In genomic region chr1:43737812-43738518, GRCm38 (mm10) we compare ENCODE assay signal across 9 mouse cellular contexts. TPM values are rescaled to one million over a fixed set of nuclear protein-coding genes. Genes with fewer than 3 reads are reported as not detected.
A peak's percentile ranks its signal among the peaks of the same experiment; 100 is the strongest.
DNase-seq lines count a peak whose midpoint lies in the region; ATAC-seq and TF ChIP-seq lines count a peak whose summit lies in the region.
"Had no signal": no experiment of that assay in that cellular context is flagged by ENCODE, and none has a peak within 500 bp of the region (broad histone marks: within the 10 kb centered on the region; RNA-seq: fewer than 3 reads in every experiment).

No protein-coding gene starts in this region.

- TF ChIP-seq POLR2A in heart, adult 2 months (IDR thresholded peaks at IDR 0.05; ENCODE audit: insufficient read depth, low read depth, low read length): no peak
- TF ChIP-seq POLR2A in CH12.LX (IDR thresholded peaks at IDR 0.05; ENCODE audit: low read depth, low read length): no peak

- ATAC-seq in midbrain, embryonic 14.5 days (ENCODE audit: low FRiP score, low TSS enrichment): peak; percentile 75; the same call in 1 of the 2 replicates

- DNase-seq in heart, adult 2 months: no peak
- DNase-seq in heart, adult 11 months: no peak
- DNase-seq in CH12.LX (ENCODE audit: extremely low read depth): peak; percentile 35
- DNase-seq in c-Kit-negative CD71-positive TER-119-positive erythroid progenitor cells, embryonic 14.5 days (ENCODE audit: low read depth, low spot score): peak; percentile 2
- peak; percentile 52 for DNase-seq in gastrocnemius, postnatal 14 days
- DNase-seq in layer of hippocampus, adult 9-10 months (ENCODE audit: low spot score): peak; percentile 54
- DNase-seq in midbrain, embryonic 14.5 days: peak; percentile 83
- DNase-seq in thymus, postnatal 36 days: peak; percentile 16 to 26

- WGBS in heart, adult 2 months: 74% methylated on average over 7 of the region's 7 CpGs
- 67% methylated on average over 7 of the region's 7 CpGs for WGBS in midbrain, embryonic 14.5 days

- in situ Hi-C loops in CH12.LX (cut with MboI; ENCODE audit: low pct_ligation_motif_present, low pct_unique_long_range_greater_than_20kb, low sequenced_read_pairs): loop anchor here (25.0 kb wide), 2 partner anchors 451 to 601 kb away; no protein-coding TSS in a partner anchor

- H3K27me3 ChIP-seq in heart, adult 2 months (ENCODE audit: control insufficient read depth, insufficient read depth, low read length): no peaks in the 10 kb centered on the region
- H3K27me3 ChIP-seq in CH12.LX (replicated peaks): no peaks in the 10 kb centered on the region
- no peaks in the 10 kb centered on the region for H3K27me3 ChIP-seq in midbrain, embryonic 14.5 days (ENCODE audit: control insufficient read depth, insufficient read depth, low read length)
- H3K27me3 ChIP-seq: stomach, embryonic 15.5 days had no signal

- H3K36me3 ChIP-seq in heart, adult 2 months (ENCODE audit: control insufficient read depth, insufficient read depth, low read length): no peaks in the 10 kb centered on the region
- peaks cover 0 to 8% of the 10 kb centered on the region in 2 experiments for H3K36me3 ChIP-seq in CH12.LX (replicated peaks in 1 of 2; ENCODE audit: control insufficient read depth in 1 of 2, insufficient read depth in 1 of 2, low read length in 1 of 2)
- H3K36me3 ChIP-seq in midbrain, embryonic 14.5 days (ENCODE audit: control insufficient read depth, insufficient read depth, low read length): no peaks in the 10 kb centered on the region
- H3K36me3 ChIP-seq: stomach, embryonic 15.5 days had no signal

- dilution Hi-C loops in CH12.LX (cut with MboI; ENCODE audit: extremely low pct_ligation_motif_present, extremely low pct_unique_long_range_greater_than_20kb, low sequenced_read_pairs): no loop called here

- no peak overlapping the region for H3K9ac ChIP-seq in heart, adult 2 months (ENCODE audit: low read depth, low read length)
- H3K9ac ChIP-seq in CH12.LX (ENCODE audit: insufficient read depth, low read depth): no peak overlapping the region
- H3K9ac ChIP-seq in midbrain, embryonic 14.5 days (replicated peaks; ENCODE audit: low read length): no peak overlapping the region
- H3K9ac ChIP-seq: stomach, embryonic 15.5 days had no signal

- intact Hi-C loops in heart, adult 2 months (cut with DNase I): loop anchor here (1.0 kb wide), 1 partner anchor 439 kb away; no protein-coding TSS in a partner anchor
- intact Hi-C loops in gastrocnemius, postnatal 14 days (cut with DNase I; ENCODE audit: low total_unique reads): loop anchor here (2.0 kb wide), 1 partner anchor 441 kb away; no protein-coding TSS in a partner anchor

- peak; percentile 72 for TF ChIP-seq RAD21 in CH12.LX (IDR thresholded peaks at IDR 0.05; ENCODE audit: low read depth, low read length)

- TF ChIP-seq EP300 in heart, adult 2 months (IDR thresholded peaks at IDR 0.05; ENCODE audit: insufficient read depth, low read depth, low read length): no peak
- TF ChIP-seq EP300 in CH12.LX (IDR thresholded peaks at IDR 0.05; ENCODE audit: low read length): no peak

- peak; percentile 84 for TF ChIP-seq CTCF in heart, adult 2 months (IDR thresholded peaks at IDR 0.05)
- peak in 1 of 2 experiments; percentile 69; a peak in 2 of 4 replicates for TF ChIP-seq CTCF in CH12.LX (conservative IDR thresholded peaks at IDR 0.05 in 1 of 2, IDR thresholded peaks at IDR 0.05 in 1 of 2; ENCODE audit: low read depth in 2 of 2, low read length in 2 of 2)

- no peak overlapping the region for H3K4me2 ChIP-seq in CH12.LX (ENCODE audit: insufficient read depth, low read depth, poor library complexity, severe bottlenecking)
- H3K4me2 ChIP-seq in midbrain, embryonic 14.5 days (ENCODE audit: low read length): no peak overlapping the region
- H3K4me2 ChIP-seq: stomach, embryonic 15.5 days had no signal

- no peak overlapping the region for H3K27ac ChIP-seq in heart, adult 2 months
- H3K27ac ChIP-seq in CH12.LX (ENCODE audit: insufficient read depth, low read depth): no peak overlapping the region
- H3K27ac ChIP-seq in midbrain, embryonic 14.5 days (replicated peaks; ENCODE audit: low read depth, low read length): no peak overlapping the region
- H3K27ac ChIP-seq: stomach, embryonic 15.5 days had no signal

- H3K4me3 ChIP-seq in heart, adult 2 months: no peak overlapping the region
- no peak overlapping the region for H3K4me3 ChIP-seq in CH12.LX (replicated peaks in 1 of 3; ENCODE audit: low read depth in 2 of 3, low read length in 2 of 3, poor library complexity in 1 of 3)
- H3K4me3 ChIP-seq in midbrain, embryonic 14.5 days (replicated peaks; ENCODE audit: low read depth, low read length): no peak overlapping the region
- H3K4me3 ChIP-seq: stomach, embryonic 15.5 days had no signal

- H3K4me1 ChIP-seq in heart, adult 2 months (ENCODE audit: control insufficient read depth, insufficient read depth, low read length): no peaks in the 10 kb centered on the region
- no peaks in the 10 kb centered on the region for H3K4me1 ChIP-seq in CH12.LX (ENCODE audit: control insufficient read depth in 1 of 2, insufficient read depth in 2 of 2)
- H3K4me1 ChIP-seq in midbrain, embryonic 14.5 days (ENCODE audit: control insufficient read depth, insufficient read depth, low read length): no peaks in the 10 kb centered on the region
- H3K4me1 ChIP-seq: stomach, embryonic 15.5 days had no signal

- H3K9me3 ChIP-seq in CH12.LX (replicated peaks; ENCODE audit: low read length): peaks cover 12% of the 10 kb centered on the region
- H3K9me3 ChIP-seq in midbrain, embryonic 14.5 days (ENCODE audit: control insufficient read depth, low read length): no peaks in the 10 kb centered on the region
- H3K9me3 ChIP-seq: stomach, embryonic 15.5 days had no signal

- no peaks in the 10 kb centered on the region for H3K79me2 ChIP-seq in heart, adult 2 months (replicated peaks; ENCODE audit: control insufficient read depth, insufficient read depth, low read length)
- no peaks in the 10 kb centered on the region for H3K79me2 ChIP-seq in CH12.LX (replicated peaks; ENCODE audit: control insufficient read depth, extremely low read depth, insufficient read depth, poor library complexity, severe bottlenecking)

TF ChIP-seq in CH12.LX, 34 proteins besides CTCF, POLR2A, EP300 and RAD21:
- TF ChIP-seq MYC (IDR thresholded peaks at IDR 0.05; ENCODE audit: low read depth, low read length) (0 out of 2 replicates have a peak, but pooled peaks have one; percentile 61), ETS1 (conservative IDR thresholded peaks at IDR 0.05; ENCODE audit: low read depth, low read length) (no peak), JUN (IDR thresholded peaks at IDR 0.05; ENCODE audit: insufficient read depth, low read depth, low read length) (no peak), MAX (IDR thresholded peaks at IDR 0.05; ENCODE audit: low read length) (no peak), CHD1 (IDR thresholded peaks at IDR 0.05; ENCODE audit: low read depth, low read length) (no peak), NELFE (IDR thresholded peaks at IDR 0.05; ENCODE audit: low read depth, low read length) (no peak), USF2 (conservative IDR thresholded peaks at IDR 0.05; ENCODE audit: low read depth, low read length) (no peak), MAZ (IDR thresholded peaks at IDR 0.05; ENCODE audit: low read depth, low read length) (no peak), ELF1 (IDR thresholded peaks at IDR 0.05; ENCODE audit: low read depth, low read length) (no peak), JUND (conservative IDR thresholded peaks at IDR 0.05; ENCODE audit: low read depth, low read length) (no peak), ZC3H11A (IDR thresholded peaks at IDR 0.05; ENCODE audit: low read depth, low read length) (no peak; the same call in 1 of the 2 replicates), HCFC1 (IDR thresholded peaks at IDR 0.05; ENCODE audit: low read depth, low read length) (no peak), USF1 (IDR thresholded peaks at IDR 0.05; ENCODE audit: low read depth, low read length) (no peak), UBTF (IDR thresholded peaks at IDR 0.05; ENCODE audit: low read depth, low read length) (no peak), SMC3 (IDR thresholded peaks at IDR 0.05; ENCODE audit: low read depth, low read length) (peak; percentile 66), ZKSCAN1 (IDR thresholded peaks at IDR 0.05; ENCODE audit: borderline replicate concordance, low read depth, low read length) (no peak), NRF1 (IDR thresholded peaks at IDR 0.05; ENCODE audit: low read depth, low read length) (no peak)

RNA-seq across cellular contexts. Expression of gene 1500015O10Rik, which starts 7.6 kb away (rescaled TPM):
- total RNA-seq in heart, adult 2 months (2021): 1 to 10 TPM; 1.9 to 2.5 TPM
- polyA plus RNA-seq in heart, adult 2 months (2012; rRNA removed): 2.5 and 4.2 TPM in 2 replicates
- total RNA-seq in CH12.LX (2012; rRNA removed) (not detected in 2 replicates), CH12.LX (2014; rRNA removed) (not detected in 2 replicates)
- not detected in 2 replicates for polyA plus RNA-seq in CH12.LX (2012; ENCODE audit: insufficient read length, low read depth)
- 10 to 100 TPM; 26.6 to 28.5 TPM for total RNA-seq in gastrocnemius, postnatal 14 days (2021)
- 8.2 and 13.5 TPM in 2 replicates for polyA plus RNA-seq in midbrain, embryonic 14.5 days (2014; fragmentation: Nextera tagmentation; extraction: Ambion mirVana)

Comparison
In these comparisons a context has a peak if more than half of its experiments do, and no peak if none do; other contexts are left out.
1. DNase-seq: peak in CH12.LX (single experiment), c-Kit-negative CD71-positive TER-119-positive erythroid progenitor cells, embryonic 14.5 days (single experiment), gastrocnemius, postnatal 14 days (single experiment), layer of hippocampus, adult 9-10 months (single experiment), midbrain, embryonic 14.5 days (single experiment) and thymus, postnatal 36 days (2 of 2); none in heart, adult 2 months (0 of 2) and heart, adult 11 months (single experiment).
2. RNA of gene 1500015O10Rik, which starts 7.6 kb away (total RNA-seq): 26.6 to 28.5 TPM in gastrocnemius, postnatal 14 days; 1.9 to 2.5 TPM in heart, adult 2 months and not detected in CH12.LX; every median in the first group is over 4 times any median in the second.